Mouse (Mus musculus): ENCODE data around the gene Cdkal1.

DNA sequence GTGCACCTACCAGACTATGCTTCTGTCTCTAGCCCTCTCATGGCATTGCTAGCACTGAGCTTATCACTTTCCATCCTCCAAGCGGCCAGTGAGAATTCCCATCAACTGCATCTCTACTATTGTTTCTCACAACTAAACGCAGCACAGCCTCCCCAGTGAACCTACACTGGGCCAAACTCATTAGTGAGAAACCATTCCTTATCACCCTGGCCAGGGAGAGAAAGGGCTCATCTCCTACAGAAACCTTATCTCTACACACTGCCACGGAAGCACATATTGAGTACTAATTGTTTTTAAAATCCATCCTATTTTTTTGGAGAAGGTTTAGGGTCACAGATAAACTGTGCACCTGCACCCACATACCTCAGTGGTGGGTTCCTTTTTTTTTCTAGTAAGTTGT, 147.9 kb downstream of the Cdkal1 start:
- TF ChIP-seq CTCF (IDR thresholded peaks at IDR 0.05) = no peak
- TF ChIP-seq POLR2A (IDR thresholded peaks at IDR 0.05; ENCODE audit: insufficient read depth, low read depth, low read length) = no peak
- TF ChIP-seq EP300 (IDR thresholded peaks at IDR 0.05; ENCODE audit: insufficient read depth, low read depth, low read length) = no peak
